Mouse (Mus musculus) spleen, postnatal 14 days (tissue): ENCODE data around the gene Atad2b.

Experiments
- DNase-seq, 2 experiments: peaks; one replicate each; pipeline ENCODE4 v3.0.0; 2021 to 2022; ENCODE audit warnings: low spot score in 2 of 2

The Atad2b gene

DNA sequence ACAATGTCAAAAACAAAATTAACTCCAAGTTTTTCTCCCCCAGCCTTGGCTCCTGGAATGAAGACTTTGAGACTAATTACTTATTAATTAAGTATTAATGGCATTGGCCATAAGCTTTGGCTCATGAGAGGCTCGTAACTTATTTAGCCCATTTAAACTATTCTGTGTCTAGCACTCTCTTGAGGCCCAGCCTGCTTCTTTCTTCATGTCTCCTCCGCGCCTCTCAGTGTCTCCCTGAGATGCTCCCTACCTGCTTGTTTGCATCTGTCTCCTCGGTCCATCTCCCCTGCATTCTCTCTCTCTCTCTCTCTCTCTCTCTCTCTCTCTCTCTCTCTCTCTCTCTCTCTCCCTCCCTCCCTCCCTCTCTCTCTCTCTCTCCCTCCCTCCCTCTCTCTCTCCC, 164.3 kb downstream of the Atad2b start:
- DNase-seq = no peak

DNA sequence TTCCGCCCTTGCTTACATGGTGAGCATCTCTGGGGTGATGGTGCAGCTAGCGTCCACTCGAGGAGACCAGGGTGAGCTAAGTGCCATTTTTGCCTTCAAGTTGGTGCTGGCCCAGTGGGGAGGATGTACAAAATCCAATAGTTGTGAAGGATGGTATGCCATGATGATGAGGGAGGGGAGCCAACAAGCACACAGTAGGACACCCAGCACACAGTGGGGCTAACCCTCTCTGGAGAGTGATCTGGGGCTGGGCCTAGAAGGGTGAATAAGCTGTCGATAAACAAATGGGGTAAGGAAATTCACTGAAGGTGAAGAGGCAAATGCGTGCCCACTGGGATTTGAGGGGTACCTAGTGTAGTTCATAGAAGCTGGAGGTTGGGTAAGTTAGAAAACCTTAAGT, 167.6 kb downstream of the Atad2b start:
- DNase-seq = no peak

GRCm38 (mm10) chr12:5087787-5088519, 170.8 kb downstream of the Atad2b start:
- DNase-seq = no peak

DNA sequence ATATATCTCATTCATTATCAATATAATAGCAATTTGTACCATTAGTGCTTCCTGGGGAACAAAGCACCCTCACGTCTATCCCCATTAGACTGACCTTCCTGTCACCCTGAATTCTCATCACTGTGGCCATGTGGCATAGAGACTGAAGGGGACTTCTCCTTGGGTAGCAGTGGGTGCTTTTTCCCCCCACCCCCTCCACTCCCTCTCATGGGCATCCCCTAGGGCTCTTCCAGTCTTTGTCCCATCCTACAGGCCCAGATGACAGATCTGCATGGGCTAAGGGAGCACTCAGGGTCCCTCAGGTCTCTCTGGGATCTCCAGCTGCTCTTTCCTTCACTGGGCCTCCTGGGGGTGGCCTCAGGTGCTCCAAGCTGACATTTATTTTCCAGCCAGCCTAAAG, 171.5 kb downstream of the Atad2b start:
- DNase-seq = no peak
